Mouse (Mus musculus): ENCODE data around the gene Mrnip.
A peak's percentile ranks its signal among the peaks of the same experiment; 100 is the strongest.

Mrnip gene

GRCm38 (mm10) chr11:50227736-50228135, 53.5 kb downstream of the Mrnip start:
- no peak for DNase-seq

- DNase-seq, result no peak
Observed at GRCm38 (mm10) chr11:50228772-50229171, 54.5 kb downstream of the Mrnip start.

GRCm38 (mm10) chr11:50229252-50229910, 55.1 kb downstream of the Mrnip start:
- no peak for DNase-seq

- no peak for DNase-seq
Observed at GRCm38 (mm10) chr11:50230481-50231304, 56.4 kb downstream of the Mrnip start.

DNA sequence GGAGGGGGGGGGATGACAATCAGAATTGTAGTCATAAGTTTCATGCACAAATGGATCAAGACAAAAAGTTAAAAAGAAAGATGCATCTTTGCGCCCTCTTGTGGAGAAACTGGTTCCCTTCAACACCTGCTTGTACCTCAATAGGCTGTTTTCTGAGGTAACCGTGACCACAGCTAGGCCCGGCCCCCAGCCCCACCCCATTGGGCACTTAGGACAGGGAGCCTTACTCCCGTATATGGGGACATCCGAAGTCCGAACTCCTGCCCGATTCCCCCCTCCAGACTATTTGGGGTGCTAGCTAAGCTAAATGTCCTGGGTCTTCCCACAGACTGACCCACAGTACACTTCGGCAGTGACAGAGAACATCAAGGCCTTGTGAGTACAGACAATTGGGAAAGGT, 57.2 kb downstream of the Mrnip start:
- peak; percentile 50 for DNase-seq

- no peak for DNase-seq
Observed at GRCm38 (mm10) chr11:50233022-50233421, 58.8 kb downstream of the Mrnip start.

GRCm38 (mm10) chr11:50233993-50234392, 59.7 kb downstream of the Mrnip start:
- DNase-seq, result no peak

GRCm38 (mm10) chr11:50234606-50235005, 60.4 kb downstream of the Mrnip start:
- no peak for DNase-seq

- DNase-seq, result peak; percentile 89
Observed at GRCm38 (mm10) chr11:50236540-50236936, 62.3 kb downstream of the Mrnip start.

DNA sequence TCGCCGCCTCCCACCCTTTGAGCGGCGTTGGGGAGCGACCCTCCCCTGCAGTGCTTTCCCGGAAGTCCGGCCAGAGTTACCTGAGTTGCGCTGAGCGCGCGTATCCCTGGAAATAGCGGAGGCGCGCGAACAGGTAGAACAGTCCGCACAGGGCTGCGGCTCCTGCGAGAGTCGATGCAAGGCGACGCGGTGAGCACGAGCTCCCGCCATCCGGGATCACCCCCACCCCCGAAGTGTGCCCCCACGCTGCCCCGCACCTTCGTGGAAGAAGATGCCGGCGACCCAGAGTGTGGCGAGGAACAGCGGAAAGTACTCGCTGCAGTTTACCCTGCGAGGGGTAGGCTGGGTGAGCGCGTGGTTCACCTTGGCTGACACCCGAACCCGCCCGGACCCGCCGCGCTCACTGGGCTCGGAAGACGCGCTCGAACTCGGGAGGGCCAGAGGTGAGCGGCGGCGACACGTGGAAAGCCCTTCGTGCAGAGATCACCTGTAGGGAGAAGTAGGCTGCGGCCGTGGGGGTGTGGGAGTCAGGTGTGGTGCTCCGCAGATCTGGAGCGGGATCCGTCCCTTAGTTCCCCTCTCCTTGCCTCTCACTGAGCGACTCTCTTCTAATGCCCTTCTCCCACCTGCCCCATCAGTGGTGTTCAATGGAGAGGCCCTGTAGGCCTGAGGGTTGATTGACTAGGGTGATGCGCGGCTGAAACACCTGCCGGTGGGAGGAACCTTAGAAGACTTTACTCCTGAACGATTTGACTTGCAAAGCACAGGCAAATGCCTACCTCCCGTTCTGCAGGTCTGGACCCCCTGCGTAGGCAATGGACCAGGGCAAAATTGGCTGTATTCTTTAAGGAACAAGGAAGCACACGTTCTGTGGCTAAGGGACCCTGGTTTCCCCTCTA, 62.9 kb downstream of the Mrnip start:
- DNase-seq, result no peak

DNA sequence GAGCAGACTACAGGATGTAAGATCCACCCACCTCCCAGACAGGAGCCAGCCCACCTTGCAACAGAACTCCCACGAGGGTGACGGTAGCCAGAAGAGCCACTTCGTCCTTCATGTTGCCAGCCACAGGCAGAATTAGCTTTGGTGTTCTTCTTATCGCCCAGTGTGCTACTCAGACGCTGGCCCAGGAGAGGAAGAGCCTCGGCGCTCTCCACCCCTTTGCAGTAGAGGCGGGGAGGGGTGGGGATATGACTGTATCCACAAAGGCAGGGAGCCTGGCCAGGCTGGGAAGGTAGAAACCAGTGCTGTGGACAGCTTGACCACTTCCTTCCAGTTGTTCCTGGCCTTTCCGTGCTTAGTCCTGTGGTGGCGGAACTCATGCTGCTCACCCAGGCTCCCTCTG, 64.1 kb downstream of the Mrnip start, which contains the start of gene Ltc4s:
Gene Ltc4s (minus strand): TSS at position 293 of the 400 bp plus-strand sequence.
- DNase-seq, result no peak

DNA sequence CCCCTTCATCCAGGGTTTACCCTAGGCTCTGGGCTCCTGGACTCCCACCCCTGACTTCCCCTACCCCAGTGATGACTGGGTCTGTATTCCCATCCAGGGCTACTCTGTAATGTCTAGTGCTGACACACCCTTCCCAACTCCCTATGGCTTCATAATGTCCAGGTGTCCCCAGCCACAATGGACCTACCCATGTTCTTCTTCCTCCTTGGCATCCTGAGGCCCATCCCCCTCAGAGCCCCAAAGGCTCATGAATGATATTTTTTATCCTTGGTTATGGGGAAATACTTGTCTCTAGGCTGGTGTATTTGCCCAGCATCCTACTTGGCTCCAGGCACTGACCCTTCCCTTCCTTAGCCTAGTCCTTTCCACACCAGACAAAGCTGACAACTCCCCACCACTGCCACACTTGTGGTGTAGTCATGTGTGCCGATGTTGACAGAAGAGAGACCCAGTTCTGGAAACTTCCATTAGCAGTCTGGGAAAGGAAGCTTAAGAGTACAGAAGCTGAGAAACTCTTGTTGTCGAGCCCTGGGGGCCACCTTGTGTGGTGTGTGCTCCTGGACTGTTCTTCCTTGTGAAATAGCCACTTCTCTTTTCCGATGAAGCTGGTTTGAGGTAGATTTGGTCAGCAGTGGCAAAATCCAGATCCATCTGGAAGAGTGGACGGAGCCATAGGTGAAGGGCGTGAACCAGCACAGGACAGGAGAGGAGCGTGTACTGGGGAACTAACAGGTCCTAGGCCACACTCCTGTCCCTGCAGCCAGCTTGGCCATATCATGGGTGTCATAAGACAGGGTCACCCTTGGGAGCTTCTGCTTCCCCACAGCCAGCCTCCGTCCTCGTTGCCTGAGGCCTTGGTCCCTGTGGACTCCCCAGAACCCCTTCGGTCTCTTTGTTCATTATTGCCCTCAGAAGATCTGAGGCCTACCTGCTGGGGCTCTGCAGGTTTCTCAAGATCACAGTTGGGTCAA, 64.9 kb downstream of the Mrnip start:
- DNase-seq, result no peak

GRCm38 (mm10) chr11:50240235-50240911, 66.1 kb downstream of the Mrnip start:
- no peak for DNase-seq

DNA sequence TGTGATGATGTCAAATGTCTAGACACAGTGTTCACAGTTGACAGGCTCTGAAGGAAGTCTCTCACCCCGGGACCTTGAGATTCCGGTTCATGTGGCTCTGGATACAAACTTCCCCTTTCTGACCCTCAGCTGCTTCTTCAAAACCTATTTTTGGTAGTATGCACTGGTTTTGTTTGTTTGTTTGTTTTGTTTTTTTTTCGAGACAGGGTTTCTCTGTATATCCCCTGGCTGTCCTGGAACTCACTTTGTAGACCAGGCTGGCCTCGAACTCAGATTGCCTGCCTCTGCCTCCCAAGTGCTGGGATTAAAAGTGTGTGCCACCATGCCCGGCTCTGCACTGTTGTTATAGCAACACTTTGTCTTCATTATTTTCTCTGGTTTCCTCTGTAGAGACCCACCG, 69.7 kb downstream of the Mrnip start:
- DNase-seq, result no peak

DNA sequence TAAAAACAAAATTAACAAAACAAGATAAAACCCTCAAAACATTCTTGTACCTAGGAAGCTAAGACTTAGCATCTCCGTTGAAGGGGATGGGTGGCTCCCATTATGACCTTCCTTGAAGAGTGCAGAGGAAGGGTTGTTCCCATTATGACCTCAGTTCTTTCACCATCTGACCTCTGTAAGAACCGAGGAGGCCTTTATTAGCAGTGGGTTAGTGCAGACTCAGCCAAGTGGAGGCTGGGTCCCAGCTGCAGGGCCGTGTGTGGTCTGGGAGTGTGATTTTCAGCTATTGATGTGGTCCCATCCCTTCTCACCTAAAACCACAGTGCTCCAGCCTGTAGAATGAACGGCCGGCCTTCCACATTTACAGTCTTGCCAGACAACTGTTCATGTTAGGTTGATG, 71.0 kb downstream of the Mrnip start:
- DNase-seq, result no peak

DNA sequence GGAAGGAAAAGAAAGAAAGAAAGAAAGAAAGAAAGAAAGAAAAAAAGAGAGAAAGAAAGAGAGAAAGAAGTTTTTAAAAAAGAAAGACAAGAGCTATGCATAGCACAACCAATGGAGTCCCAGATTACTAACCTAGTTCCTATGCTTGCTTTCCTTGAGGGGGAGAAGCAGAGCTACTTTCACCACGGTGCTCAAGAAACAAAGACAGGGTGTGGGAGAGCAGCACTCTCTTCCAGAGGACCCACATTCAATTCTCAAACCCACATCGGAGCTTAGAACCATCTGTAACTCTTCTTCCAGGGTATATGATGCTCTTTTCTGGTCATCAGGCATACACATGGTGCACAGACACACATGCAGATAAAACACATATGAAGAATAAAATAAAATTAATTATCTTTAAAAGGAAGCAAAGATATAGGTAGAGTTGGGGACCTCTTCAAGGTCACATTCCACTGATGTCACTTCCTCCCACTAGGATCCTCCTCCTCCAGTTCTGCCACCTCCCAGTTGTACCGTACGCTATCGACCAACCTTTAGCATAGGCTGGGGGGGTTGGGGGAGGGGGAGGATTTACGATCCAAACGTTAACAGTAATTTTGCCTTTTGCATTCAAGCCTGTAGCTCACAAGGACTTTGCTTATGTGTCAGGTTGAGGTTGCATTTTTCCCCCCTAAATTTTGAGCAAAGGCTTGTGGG, 74.4 kb downstream of the Mrnip start:
- no peak for DNase-seq
